Mouse (Mus musculus): ENCODE data around the gene Hhat.

- TF ChIP-seq POLR2A (IDR thresholded peaks at IDR 0.05; ENCODE audit: control insufficient read depth in 1 of 2, insufficient read depth in 1 of 2, low read depth in 1 of 2, low read length in 2 of 2, poor library complexity in 1 of 2) (no peak), GATA1 (IDR thresholded peaks at IDR 0.05; ENCODE audit: low read depth, low read length) (no peak), MAX (IDR thresholded peaks at IDR 0.05; ENCODE audit: low read length) (no peak), USF1 (IDR thresholded peaks at IDR 0.05; ENCODE audit: low read depth, low read length) (no peak), RAD21 (IDR thresholded peaks at IDR 0.05; ENCODE audit: low read depth, low read length) (peak; percentile 46), TAL1 (IDR thresholded peaks at IDR 0.05; ENCODE audit: low read length) (no peak), ETS1 (IDR thresholded peaks at IDR 0.05; ENCODE audit: low read depth, low read length) (no peak), CTCF (IDR thresholded peaks at IDR 0.05 in 2 of 3, conservative IDR thresholded peaks at IDR 0.05 in 1 of 3; ENCODE audit: control insufficient read depth in 1 of 3, insufficient read depth in 1 of 3, low read depth in 2 of 3, low read length in 3 of 3, poor library complexity in 1 of 3, severe bottlenecking in 1 of 3) (peak in 2 of 3 experiments; percentile 4 to 41; a peak in 2 of 6 replicates), SMC3 (IDR thresholded peaks at IDR 0.05; ENCODE audit: low read depth, low read length) (peak; percentile 54), CHD2 (IDR thresholded peaks at IDR 0.05; ENCODE audit: low read length) (no peak), ZMIZ1 (IDR thresholded peaks at IDR 0.05; ENCODE audit: low read depth, low read length) (no peak), TCF12 (IDR thresholded peaks at IDR 0.05; ENCODE audit: low read depth, low read length) (no peak), EP300 (IDR thresholded peaks at IDR 0.05; ENCODE audit: low read depth in 1 of 2, low read length in 2 of 2) (no peak)
Measured at GRCm38 (mm10) chr1:192546843-192547242, 224.2 kb downstream of the Hhat start.

Data from MEL (cell line).